Mouse (Mus musculus): Measurements from ENCODE around the gene Prss54. TPM values are rescaled to one million over a fixed set of nuclear protein-coding genes. Genes with fewer than 3 reads are reported as not detected.

Prss54 gene
- total RNA-seq, 2 experiments from 2014 or later, result not detected

GRCm38 (mm10) chr8:95593439-95594393, 17.6 kb upstream of the Prss54 start:
- TF ChIP-seq CTCF (IDR thresholded peaks at IDR 0.05), result no peak
- no peak for DNase-seq
- intact Hi-C loops (cut with DNase I), result no loop called here
- H3K27ac ChIP-seq, result no peak overlapping the region
- no peak overlapping the region for H3K4me3 ChIP-seq

- no peak for TF ChIP-seq CTCF (IDR thresholded peaks at IDR 0.05)
- no peak for DNase-seq
- Histone ChIP-seq H3K4me3 (no peak overlapping the region), H3K27ac (no peak overlapping the region)
- intact Hi-C loops (cut with DNase I), result no loop called here
Measured at GRCm38 (mm10) chr8:95592131-95592780, 16.1 kb upstream of the Prss54 start.

- Histone ChIP-seq H3K4me3 (no peak overlapping the region), H3K27ac (no peak overlapping the region)
- DNase-seq, result no peak
- intact Hi-C loops (cut with DNase I), result no loop called here
- no peak for TF ChIP-seq CTCF (IDR thresholded peaks at IDR 0.05)
Measured at GRCm38 (mm10) chr8:95590539-95590938, 14.4 kb upstream of the Prss54 start.

- no peak for TF ChIP-seq CTCF (IDR thresholded peaks at IDR 0.05)
- intact Hi-C loops (cut with DNase I), result no loop called here
- no peak for DNase-seq
- Histone ChIP-seq H3K27ac (no peak overlapping the region), H3K4me3 (no peak overlapping the region)
Measured at GRCm38 (mm10) chr8:95589282-95589681, 13.1 kb upstream of the Prss54 start.

- no peak for DNase-seq
- TF ChIP-seq CTCF (IDR thresholded peaks at IDR 0.05), result no peak
- intact Hi-C loops (cut with DNase I), result no loop called here
- H3K27ac ChIP-seq, result no peak overlapping the region
- no peak overlapping the region for H3K4me3 ChIP-seq
Measured at GRCm38 (mm10) chr8:95587339-95587738, 11.2 kb upstream of the Prss54 start.

GRCm38 (mm10) chr8:95573146-95573545, 3.0 kb downstream of the Prss54 start:
- intact Hi-C loops (cut with DNase I), result no loop called here
- no peak overlapping the region for H3K27ac ChIP-seq
- no peak for DNase-seq
- H3K4me3 ChIP-seq, result no peak overlapping the region
- TF ChIP-seq CTCF (IDR thresholded peaks at IDR 0.05), result no peak

- no peak for DNase-seq
- no peak overlapping the region for H3K4me3 ChIP-seq
- intact Hi-C loops (cut with DNase I), result no loop called here
Measured at GRCm38 (mm10) chr8:95566809-95567208, 9.3 kb downstream of the Prss54 start.

GRCm38 (mm10) chr8:95566217-95566616, 9.9 kb downstream of the Prss54 start:
- intact Hi-C loops (cut with DNase I), result no loop called here

More at GRCm38 (mm10) chr8:95566809-95567208, 9.3 kb downstream of the Prss54 start:
- TF ChIP-seq CTCF (IDR thresholded peaks at IDR 0.05), result no peak
- no peak overlapping the region for H3K27ac ChIP-seq

GRCm38 (mm10) chr8:95555963-95556362, 20.2 kb downstream of the Prss54 start:
- intact Hi-C loops (cut with DNase I), result no loop called here
- Histone ChIP-seq H3K4me3 (no peak overlapping the region), H3K27ac (no peak overlapping the region)
- TF ChIP-seq CTCF (IDR thresholded peaks at IDR 0.05), result no peak
- DNase-seq, result no peak

More at GRCm38 (mm10) chr8:95566217-95566616, 9.9 kb downstream of the Prss54 start:
- no peak for DNase-seq
- no peak for TF ChIP-seq CTCF (IDR thresholded peaks at IDR 0.05)
- Histone ChIP-seq H3K27ac (no peak overlapping the region), H3K4me3 (no peak overlapping the region)

GRCm38 (mm10) chr8:95551577-95551976, 24.6 kb downstream of the Prss54 start:
- TF ChIP-seq CTCF (IDR thresholded peaks at IDR 0.05), result no peak
- intact Hi-C loops (cut with DNase I), result no loop called here
- DNase-seq, result no peak
- H3K27ac ChIP-seq, result no peak overlapping the region
- no peak overlapping the region for H3K4me3 ChIP-seq

- DNase-seq, result no peak
- no peak overlapping the region for H3K4me3 ChIP-seq
- no peak for TF ChIP-seq CTCF (IDR thresholded peaks at IDR 0.05)
- intact Hi-C loops (cut with DNase I), result no loop called here
- no peak overlapping the region for H3K27ac ChIP-seq
Measured at GRCm38 (mm10) chr8:95549871-95550829, 26.0 kb downstream of the Prss54 start.

- no peak overlapping the region for H3K4me3 ChIP-seq
- no peak for TF ChIP-seq CTCF (IDR thresholded peaks at IDR 0.05)
- intact Hi-C loops (cut with DNase I), result no loop called here
- H3K27ac ChIP-seq, result no peak overlapping the region
- DNase-seq, result no peak
Measured at GRCm38 (mm10) chr8:95547931-95548330, 28.2 kb downstream of the Prss54 start.
